Mouse (Mus musculus) cerebral cortex, adult 2 months (tissue): ENCODE measurements around the gene Hpcal4.

Experiments
- WGBS: fragments of 180-500 bp; shearing (Covaris S2); methylation state at CpG from one replicate; pipeline ENCODE4 v1.1.7; 2018; 5-methylcytosine and 5-hydroxymethylcytosine counted together

Hpcal4 gene

GRCm38 (mm10) chr4:123207337-123207736 lies 24.3 kb downstream of the Hpcal4 start:
- 86% methylated on average over 5 of the region's 5 CpGs for WGBS

DNA sequence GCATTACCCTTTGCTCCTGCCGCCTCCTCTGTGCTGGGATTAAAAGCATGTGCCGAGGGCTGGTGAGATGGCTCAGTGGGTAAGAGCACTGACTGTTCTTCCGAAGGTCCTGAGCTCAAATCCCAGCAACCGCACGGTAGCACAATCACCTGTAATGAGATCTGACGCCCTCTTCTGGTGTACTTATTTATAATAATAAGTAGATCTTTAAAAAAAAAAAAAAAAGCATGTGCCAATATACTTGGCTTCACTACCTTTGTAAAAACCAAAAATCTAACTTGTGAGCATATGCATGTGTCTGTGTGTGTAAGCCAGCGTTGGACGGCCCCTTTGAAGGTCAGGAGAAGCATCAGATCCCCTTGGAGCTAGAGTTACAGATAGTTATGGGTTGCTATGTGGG lies 28.0 kb downstream of the Hpcal4 start:
- 75% methylated on average over 8 of the region's 8 CpGs for WGBS

GRCm38 (mm10) chr4:123211453-123211852 lies 28.4 kb downstream of the Hpcal4 start:
- 76% methylated on average over 5 of the region's 5 CpGs for WGBS

DNA sequence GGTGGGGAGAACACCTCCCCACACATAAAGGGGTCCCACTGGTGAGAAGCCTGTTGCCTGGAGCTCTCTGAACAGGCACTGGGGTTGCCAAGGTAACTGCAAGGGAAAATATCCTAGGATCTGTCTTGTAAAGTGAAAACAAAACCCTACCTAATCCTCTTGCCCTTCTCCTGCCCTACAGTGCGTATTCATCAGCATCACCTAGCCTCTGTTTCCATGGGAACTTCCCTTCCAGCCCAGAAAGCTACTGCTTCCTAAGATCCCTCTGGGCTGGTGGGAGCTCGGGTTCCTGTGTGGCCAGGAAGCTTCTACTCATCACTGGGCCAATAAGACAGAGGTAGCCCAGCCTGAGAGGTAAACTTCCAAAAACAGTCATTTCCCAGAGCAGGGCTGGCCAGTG lies 29.3 kb downstream of the Hpcal4 start:
- WGBS = 54% methylated on average over 2 of the region's 2 CpGs

DNA sequence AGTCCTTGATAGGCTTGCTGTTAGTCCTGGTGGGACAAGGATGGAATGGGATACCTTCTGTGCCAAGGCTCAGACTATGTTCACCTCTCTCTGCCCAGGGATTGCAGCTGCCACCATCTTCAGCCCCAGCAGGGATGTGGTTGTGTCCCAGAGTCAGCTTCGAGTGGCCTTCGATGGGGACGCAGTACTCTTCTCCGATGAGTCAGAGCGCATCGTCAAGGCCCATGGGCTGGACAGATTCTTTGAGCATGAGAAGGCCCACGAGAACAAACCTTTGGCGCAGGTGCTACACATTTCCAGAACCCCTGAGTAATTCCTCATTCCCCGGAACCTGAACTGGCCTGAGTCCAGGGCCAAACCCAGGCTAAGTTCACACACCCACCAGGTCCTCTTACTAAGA lies 30.9 kb downstream of the Hpcal4 start:
- 93% methylated on average over 9 of the region's 9 CpGs for WGBS

GRCm38 (mm10) chr4:123215367-123215766 lies 32.3 kb downstream of the Hpcal4 start:
- WGBS = 74% methylated on average over 1 of the region's 1 CpGs

DNA sequence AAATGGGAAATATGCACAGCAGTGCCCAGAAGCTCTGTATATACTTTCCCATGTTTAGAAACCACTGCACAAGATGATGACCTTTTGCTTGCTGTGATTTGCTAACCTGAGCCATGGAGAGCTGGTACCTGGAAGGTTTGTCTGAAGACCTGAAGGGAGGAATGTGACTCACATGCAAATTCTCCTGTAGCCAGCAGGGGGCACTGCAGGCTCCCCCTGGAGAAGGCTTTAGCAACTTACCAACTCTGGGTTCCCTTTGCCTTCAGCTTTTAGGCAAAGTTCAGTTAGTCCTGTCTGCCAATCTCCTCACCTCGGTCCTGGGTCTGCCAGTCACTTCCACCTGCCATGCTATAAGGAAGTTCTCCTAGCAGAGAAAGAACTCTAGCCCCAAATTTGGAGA lies 33.8 kb downstream of the Hpcal4 start:
- WGBS = 57% methylated on average over 1 of the region's 1 CpGs

DNA sequence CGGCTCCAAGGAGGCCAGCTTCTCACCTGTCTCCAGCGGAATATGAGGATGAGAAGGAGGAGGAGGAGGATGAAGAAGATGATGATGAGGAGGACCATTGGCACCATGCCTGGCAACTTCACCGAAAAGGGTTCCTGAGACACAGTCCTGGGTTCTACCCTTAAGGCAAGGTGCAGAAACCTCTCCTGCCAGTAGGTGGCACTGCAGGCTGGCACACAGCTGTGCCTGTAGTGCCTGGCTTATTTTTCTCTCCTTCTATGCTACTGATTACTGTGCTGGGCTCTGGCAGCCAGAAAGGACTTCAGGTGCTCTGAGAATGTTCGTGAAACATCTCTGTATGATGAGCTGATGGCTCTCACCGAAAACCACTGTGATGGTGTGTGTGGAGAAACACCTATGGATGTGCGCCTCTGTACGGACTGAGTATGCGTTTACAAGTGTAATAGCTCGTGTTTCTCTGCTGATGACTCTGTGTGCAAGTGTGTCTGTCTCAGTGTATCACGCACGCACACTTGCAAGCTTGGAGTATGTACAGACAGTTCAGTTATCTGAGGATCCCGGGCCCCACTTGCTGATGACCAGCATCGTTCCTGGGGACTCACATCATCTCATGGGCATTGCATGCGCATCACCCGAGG lies 36.8 kb downstream of the Hpcal4 start:
- 70% methylated on average over 15 of the region's 15 CpGs for WGBS

- WGBS = 94% methylated on average over 4 of the region's 4 CpGs
Measured at GRCm38 (mm10) chr4:123220637-123221036, 37.6 kb downstream of the Hpcal4 start.

DNA sequence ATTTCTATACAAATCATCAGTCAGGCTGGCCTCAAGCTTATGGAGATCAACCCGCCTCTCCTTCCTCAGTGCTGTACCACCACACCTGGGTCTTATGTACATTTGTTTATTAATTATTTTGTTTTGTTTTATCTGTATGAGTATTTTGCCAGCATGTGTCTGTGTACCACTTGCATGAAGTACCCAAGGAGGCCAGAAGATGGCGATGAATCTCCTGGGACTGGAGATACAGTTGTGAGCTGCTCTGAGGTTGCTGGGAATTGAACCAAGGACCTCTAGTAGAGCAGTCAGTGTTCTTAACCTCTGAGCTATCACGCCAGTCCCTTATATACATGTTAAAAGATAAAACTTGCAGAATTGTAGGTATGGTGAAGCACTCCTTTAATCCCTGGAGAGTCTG lies 40.3 kb downstream of the Hpcal4 start:
- 74% methylated on average over 3 of the region's 3 CpGs for WGBS

DNA sequence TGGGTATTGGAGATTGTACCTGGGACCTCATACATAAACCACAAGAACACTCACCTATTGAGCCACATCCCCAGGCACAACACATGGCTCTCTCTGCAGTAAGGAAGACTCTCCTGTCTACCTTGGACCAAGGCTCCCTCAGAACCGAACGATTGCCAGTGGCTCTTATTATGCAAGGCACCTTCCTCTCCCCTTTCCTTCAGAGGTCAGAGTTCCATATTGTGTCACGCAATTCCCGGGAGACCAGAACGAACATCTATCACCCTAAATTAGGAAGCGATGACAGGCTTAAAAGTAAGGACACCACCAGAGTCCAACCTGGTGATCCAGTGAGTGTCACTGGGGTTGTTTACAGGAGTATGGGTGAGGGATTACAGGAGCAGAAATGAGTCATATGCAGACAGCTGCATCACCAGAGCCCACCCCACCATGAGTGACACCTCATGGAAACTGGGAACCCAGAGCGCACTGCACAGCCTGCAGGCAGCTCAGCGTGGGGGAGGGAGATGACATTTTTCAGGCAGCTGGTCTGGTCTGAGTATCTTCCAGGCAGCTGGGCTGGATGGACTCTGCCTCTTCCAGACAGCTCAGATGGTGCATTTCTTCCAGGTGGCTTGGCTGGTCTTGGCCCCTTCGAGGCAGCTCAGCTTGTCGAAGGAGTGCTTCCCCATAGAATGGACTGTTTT lies 42.8 kb downstream of the Hpcal4 start:
- 72% methylated on average over 10 of the region's 10 CpGs for WGBS

- 37% methylated on average over 4 of the region's 4 CpGs for WGBS
Measured at GRCm38 (mm10) chr4:123227707-123228106, 44.7 kb downstream of the Hpcal4 start.

- 68% methylated on average over 2 of the region's 2 CpGs for WGBS
Measured at GRCm38 (mm10) chr4:123228270-123228669, 45.2 kb downstream of the Hpcal4 start.

GRCm38 (mm10) chr4:123229166-123229565 lies 46.1 kb downstream of the Hpcal4 start:
- WGBS = 79% methylated on average over 11 of the region's 11 CpGs

DNA sequence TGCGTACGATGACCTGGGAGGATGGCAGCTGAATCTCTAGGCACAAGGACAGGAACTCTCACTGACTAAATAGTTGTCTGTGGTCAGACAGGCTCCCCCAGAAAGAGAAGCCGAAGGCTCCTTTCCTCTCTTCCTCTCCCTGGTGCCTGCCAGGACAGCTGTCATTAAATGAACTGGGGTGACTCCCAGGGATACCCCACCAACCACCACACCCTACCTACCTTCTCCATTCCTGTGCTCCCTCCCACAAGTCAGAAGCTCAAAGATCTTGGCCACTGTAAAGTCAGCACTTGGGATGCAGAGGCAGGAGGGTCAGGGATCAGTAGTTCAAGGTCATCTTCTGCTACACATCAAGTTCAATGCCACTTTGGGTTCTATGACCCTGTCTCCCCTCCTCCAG lies 49.8 kb downstream of the Hpcal4 start:
- 86% methylated on average over 3 of the region's 3 CpGs for WGBS

GRCm38 (mm10) chr4:123233492-123234084 lies 50.6 kb downstream of the Hpcal4 start, which contains the start of gene Heyl:
Gene Heyl (plus strand): TSS chr4:123233556.
- 10% methylated on average over 52 of the region's 52 CpGs for WGBS

DNA sequence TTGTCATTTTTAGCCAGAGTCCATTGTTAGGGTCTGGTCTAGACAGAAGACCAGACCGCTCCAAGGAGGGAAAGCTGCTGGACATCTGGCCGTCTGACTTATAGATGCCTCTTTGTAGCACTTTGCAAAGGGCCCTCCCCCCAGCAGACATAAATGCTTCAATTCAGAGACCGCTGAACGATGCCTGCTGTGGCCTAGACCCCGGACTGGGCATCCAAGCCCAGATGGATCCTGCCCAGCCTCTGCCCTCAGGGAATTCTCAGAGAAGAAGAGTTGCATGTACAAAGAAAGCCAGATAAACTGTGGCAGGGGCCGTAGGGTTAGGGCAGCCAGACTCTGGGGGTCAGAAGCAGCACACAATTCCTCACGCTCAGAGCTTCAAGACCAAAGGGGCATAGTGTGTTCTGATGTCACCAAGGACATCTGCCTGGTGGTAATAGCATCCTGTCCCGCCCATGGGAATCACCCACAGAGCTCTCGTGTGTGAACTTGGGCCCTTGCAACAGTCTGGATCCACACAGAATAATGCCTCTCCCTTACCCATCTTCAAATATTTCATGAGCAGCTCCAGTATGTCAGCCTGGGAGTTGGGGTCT lies 52.9 kb downstream of the Hpcal4 start:
- 76% methylated on average over 9 of the region's 9 CpGs for WGBS

DNA sequence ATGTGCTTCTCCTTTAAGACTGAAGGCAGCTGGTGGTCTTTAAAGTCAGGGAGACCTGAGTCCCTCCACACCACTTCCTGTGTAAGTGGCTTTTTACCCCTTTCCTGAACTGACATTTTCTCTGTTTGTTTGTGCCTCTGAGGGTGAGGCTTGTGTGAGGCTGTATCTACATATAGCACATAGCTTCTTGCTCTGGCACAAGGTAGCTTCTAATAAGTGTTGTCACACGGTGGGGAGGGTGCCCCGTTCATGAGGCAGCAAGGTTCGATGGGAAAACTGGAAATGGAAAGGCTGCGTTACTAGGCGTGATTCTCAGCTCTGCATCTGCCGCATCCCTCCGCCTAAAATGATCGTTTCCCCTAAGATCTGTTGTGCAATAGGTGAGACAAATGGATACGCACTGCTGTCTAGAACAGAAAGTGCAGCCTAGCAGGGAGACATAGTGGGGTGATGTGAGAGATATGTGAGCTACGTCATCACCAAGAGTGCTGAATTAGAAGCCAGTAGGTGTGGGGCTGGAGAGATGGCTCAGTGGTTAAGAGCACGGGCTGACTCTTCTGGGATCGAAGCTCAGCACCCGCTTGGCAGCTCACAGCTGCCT lies 53.5 kb downstream of the Hpcal4 start:
- 83% methylated on average over 13 of the region's 13 CpGs for WGBS

- WGBS = 81% methylated on average over 6 of the region's 6 CpGs
Measured at GRCm38 (mm10) chr4:123237386-123238266, 54.6 kb downstream of the Hpcal4 start.

DNA sequence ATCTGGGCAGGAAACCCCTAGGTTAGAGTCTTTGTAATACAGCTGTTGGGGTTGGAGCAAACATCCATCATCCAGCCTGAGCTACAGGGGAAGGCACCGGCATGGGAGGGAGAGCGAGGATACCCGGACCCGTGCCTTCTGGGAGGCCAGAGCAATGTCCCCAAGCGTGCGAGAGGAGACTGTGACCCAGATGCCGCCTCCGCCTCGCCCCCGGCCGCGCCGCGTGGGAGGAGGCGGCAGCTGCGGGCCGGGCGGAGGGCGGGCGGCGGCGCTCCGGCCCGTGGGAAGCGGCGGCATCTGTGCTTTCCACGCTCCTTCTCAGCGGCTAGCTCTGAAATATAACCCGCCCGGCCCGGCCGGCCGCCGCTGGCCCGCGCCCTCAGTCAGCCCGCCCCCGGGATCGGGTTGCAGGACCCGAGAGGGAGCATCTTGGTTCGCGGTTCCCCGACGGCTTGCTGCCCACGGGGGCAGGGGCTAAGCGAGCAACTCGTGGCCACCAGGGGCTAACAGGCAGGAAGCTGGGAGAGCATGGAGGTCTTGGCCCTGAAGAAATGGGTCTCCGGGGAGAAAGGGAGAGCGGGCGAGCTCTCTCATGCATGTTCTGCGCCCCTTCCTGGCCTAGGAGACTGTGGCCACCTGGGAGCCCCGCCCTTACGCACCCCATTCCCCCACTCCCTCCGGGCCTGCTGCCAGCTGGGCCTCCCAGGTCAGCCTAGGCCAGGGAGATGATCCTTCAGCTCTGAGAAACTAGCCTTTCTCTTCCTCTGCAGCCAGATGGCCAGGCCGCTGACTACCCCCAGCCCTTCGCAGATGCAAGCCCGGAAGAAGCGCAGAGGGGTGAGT lies 56.6 kb downstream of the Hpcal4 start:
- 14% methylated on average over 58 of the region's 58 CpGs for WGBS
